Mouse (Mus musculus): ENCODE data around the gene Cry1. TPM values are rescaled to one million over a fixed set of nuclear protein-coding genes. Genes with fewer than 3 reads are reported as not detected.

Cry1 gene
- polyA plus RNA-seq, 1 experiment from 2014 or later, result 33.8 TPM

GRCm38 (mm10) chr10:85102247-85103084 is 82.4 kb downstream of the Cry1 start, which contains the start of the genes Fhl4 and Tmem263:
Gene Fhl4, minus strand, starts transcription at chr10:85102495.
Gene Tmem263, plus strand, starts transcription at chr10:85102627.
- ATAC-seq (ENCODE audit: low FRiP score), result peak; percentile 97
- no peaks in the 10 kb centered on the region for H3K27me3 ChIP-seq (replicated peaks)
- H3K4me2 ChIP-seq, result peak within 1 kb of the TSS; percentile 94
- peak within 1 kb of the TSS; percentile 98 for H3K4me3 ChIP-seq (replicated peaks)
- WGBS, result under 1% methylated on average over 90 of the region's 96 CpGs
- peak within 1 kb of the TSS; percentile 96 for H3K9ac ChIP-seq (replicated peaks)
- peak within 1 kb of the TSS; percentile 88 for H3K27ac ChIP-seq (replicated peaks)
- peaks cover 24% of the 10 kb centered on the region for H3K4me1 ChIP-seq
- H3K36me3 ChIP-seq, result no peaks in the 10 kb centered on the region
- H3K9me3 ChIP-seq (replicated peaks), result no peaks in the 10 kb centered on the region

- no peaks in the 10 kb centered on the region for H3K27me3 ChIP-seq (replicated peaks)
- H3K9ac ChIP-seq (replicated peaks), result peak overlapping the region; percentile 72
- WGBS, result under 1% methylated on average over 10 of the region's 10 CpGs
- peak overlapping the region; percentile 88 for H3K27ac ChIP-seq (replicated peaks)
- peaks cover 24% of the 10 kb centered on the region for H3K4me1 ChIP-seq
- H3K36me3 ChIP-seq, result no peaks in the 10 kb centered on the region
- peak overlapping the region; percentile 94 for H3K4me2 ChIP-seq
- H3K9me3 ChIP-seq (replicated peaks), result no peaks in the 10 kb centered on the region
- H3K4me3 ChIP-seq (replicated peaks), result peak overlapping the region; percentile 98
- ATAC-seq (ENCODE audit: low FRiP score), result peak; percentile 36; the same call in 1 of the 2 replicates
Observed at GRCm38 (mm10) chr10:85101841-85102240, 83.0 kb downstream of the Cry1 start.

Other genes with a start within 250 kb of the Cry1 start
- 1.6 and 2.2 TPM in 2 replicates for gene Fhl4, start 82.6 kb downstream of the Cry1 start, polyA plus RNA-seq (2015; fragmentation: Nextera tagmentation; extraction: Ambion mirVana)
- 52.9 and 59.0 TPM in 2 replicates for gene Tmem263, start 82.4 kb downstream of the Cry1 start, polyA plus RNA-seq (2015; fragmentation: Nextera tagmentation; extraction: Ambion mirVana)
- gene Mterf2, start 57.0 kb downstream of the Cry1 start, polyA plus RNA-seq (2015; fragmentation: Nextera tagmentation; extraction: Ambion mirVana), result 25.3 and 25.9 TPM in 2 replicates
- gene Btbd11, start 201.8 kb upstream of the Cry1 start, polyA plus RNA-seq (2015; fragmentation: Nextera tagmentation; extraction: Ambion mirVana), result 24.2 and 24.9 TPM in 2 replicates